Mouse (Mus musculus): Measurements from ENCODE around the gene Inpp4b. TPM values are rescaled to one million over a fixed set of nuclear protein-coding genes. Genes with fewer than 3 reads are reported as not detected.

The Inpp4b gene
- total RNA-seq, 2 experiments from 2014 or later: 10.0 to 13.7 TPM

DNA sequence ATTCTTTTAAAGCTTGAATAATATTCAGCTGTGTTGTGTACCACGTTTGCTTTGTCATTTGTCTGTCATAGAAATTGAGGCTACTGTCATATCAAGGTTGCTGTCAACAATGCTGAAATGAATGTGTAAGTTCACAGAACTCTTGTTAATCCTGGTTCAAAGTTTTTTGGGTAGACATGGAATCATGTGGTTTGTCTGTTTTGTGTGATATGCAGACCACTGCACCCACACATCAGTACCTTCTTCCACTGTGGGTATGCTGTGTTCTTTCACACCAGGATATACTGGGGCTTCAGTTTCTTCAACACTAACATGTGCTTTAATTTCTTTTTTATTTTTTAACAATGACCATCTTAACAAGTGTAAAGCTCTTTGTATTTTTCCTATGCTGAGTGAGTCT, 220.0 kb downstream of the Inpp4b start:
- intact Hi-C loops (cut with DNase I): no loop called here
- DNase-seq (ENCODE audit: low spot score in 2 of 2): no peak

GRCm38 (mm10) chr8:81565484-81565883, 223.1 kb downstream of the Inpp4b start:
- DNase-seq (ENCODE audit: low spot score in 2 of 2): no peak
- intact Hi-C loops (cut with DNase I): no loop called here

GRCm38 (mm10) chr8:81572319-81573104, 230.2 kb downstream of the Inpp4b start:
- DNase-seq (ENCODE audit: low spot score in 2 of 2): no peak
- intact Hi-C loops (cut with DNase I): no loop called here

DNA sequence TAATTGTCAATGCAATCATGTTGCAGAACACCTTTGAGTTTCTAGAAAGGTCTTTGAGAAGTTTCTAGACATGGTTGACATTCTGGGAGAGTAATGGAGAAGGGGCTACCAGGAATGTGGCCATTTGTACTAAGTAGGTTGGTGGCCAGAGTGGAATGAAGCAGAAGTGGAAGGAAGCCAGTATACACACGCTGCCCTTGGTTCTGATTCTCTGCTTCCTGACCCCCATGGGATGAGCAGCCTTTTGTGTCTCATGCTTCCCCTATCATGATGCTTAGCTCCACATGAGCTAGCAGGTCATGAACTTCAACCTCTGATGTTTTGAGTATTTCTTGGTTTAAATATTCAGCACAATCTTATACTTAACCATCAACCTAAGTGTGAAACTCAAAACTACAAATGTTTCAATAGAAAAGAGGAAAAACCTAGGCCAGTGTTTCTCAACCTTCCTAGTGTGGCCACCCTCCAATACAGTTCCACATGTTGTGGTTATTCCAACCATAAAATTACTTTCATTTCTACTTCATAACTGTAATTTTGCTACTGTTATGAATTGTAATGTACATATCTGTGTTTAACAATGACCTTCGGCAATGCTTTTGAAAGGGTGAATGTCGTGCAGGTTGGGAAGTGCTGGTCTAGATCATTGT, 233.0 kb downstream of the Inpp4b start:
- DNase-seq (ENCODE audit: low spot score in 2 of 2): no peak
- intact Hi-C loops (cut with DNase I): no loop called here

DNA sequence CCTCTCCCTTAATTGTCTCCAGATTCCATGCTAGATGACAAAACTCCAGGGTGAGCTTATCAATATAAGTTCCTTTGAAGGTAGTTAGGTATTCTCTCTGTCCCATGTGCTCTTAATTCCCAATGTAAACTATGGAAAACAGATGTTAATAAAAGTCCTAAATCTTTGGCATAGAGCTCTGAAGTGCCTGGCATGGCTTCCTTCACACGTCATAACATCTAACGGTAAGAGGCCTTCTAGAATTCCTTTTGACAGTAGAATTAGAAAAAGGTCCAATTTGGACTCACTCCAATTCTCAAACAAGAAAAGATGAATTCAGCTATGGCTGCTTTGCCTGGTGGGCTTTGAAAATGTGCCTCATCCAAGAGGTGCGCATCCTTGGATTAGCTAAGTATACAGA, 236.6 kb downstream of the Inpp4b start:
- intact Hi-C loops (cut with DNase I): no loop called here
- no peak for DNase-seq (ENCODE audit: low spot score in 2 of 2)

- intact Hi-C loops (cut with DNase I): no loop called here
- no peak for DNase-seq (ENCODE audit: low spot score in 2 of 2)
Measured at GRCm38 (mm10) chr8:81581817-81582437, 239.6 kb downstream of the Inpp4b start.

- intact Hi-C loops (cut with DNase I): no loop called here
Measured at GRCm38 (mm10) chr8:81582906-81583305, 240.6 kb downstream of the Inpp4b start.

GRCm38 (mm10) chr8:81586783-81587182, 244.4 kb downstream of the Inpp4b start:
- intact Hi-C loops (cut with DNase I): no loop called here
- no peak for DNase-seq (ENCODE audit: low spot score in 2 of 2)

More at GRCm38 (mm10) chr8:81582906-81583305, 240.6 kb downstream of the Inpp4b start:
- no peak for DNase-seq (ENCODE audit: low spot score in 2 of 2)

GRCm38 (mm10) chr8:81594134-81594714, 251.9 kb downstream of the Inpp4b start:
- DNase-seq (ENCODE audit: low spot score in 2 of 2): no peak
- intact Hi-C loops (cut with DNase I): no loop called here

GRCm38 (mm10) chr8:81599209-81599608, 256.9 kb downstream of the Inpp4b start:
- no peak for DNase-seq (ENCODE audit: low spot score in 2 of 2)
- intact Hi-C loops (cut with DNase I): no loop called here

DNA sequence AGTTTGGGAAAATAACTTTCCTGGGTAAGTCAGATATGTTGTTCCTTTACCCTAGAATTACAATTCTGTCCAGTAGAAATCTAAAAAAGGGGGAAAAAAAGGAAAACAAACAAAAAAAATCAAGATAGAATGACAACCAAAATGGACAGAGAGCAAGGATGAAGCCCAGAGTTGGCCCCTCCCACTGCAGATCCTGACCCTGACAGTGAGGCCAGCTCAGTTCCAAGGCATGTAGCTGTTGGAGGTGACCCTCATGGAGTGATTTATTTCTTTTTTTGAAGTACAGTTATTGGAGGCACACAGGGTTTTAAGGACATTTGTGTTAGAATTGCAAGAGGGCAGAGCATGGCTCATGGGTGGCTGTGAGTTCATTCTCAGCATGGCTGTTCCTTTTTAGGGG, 258.8 kb downstream of the Inpp4b start:
- intact Hi-C loops (cut with DNase I): no loop called here
- DNase-seq (ENCODE audit: low spot score in 2 of 2): no peak

DNA sequence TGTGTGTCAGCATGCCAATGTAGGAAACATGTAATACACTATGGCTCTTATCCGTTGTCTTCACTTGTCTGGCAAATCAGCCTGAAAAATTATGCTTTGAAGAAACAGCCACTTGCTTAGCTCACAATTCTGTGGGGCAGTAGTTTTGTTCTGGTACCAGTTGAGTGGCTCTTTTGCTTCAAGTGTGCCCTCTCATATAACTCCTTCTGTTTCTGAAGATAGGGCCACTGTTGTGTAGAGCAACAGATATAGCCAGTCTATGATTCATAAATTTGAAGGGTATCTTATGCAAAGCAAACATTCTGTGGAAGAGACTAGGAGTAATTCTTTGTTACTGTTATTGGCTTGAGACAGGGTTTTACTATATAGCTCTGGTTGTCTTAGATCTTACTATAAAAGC, 265.7 kb downstream of the Inpp4b start:
- intact Hi-C loops (cut with DNase I): no loop called here
- no peak for DNase-seq (ENCODE audit: low spot score in 2 of 2)

GRCm38 (mm10) chr8:81609064-81609463, 266.7 kb downstream of the Inpp4b start:
- no peak for DNase-seq (ENCODE audit: low spot score in 2 of 2)
- intact Hi-C loops (cut with DNase I): no loop called here

GRCm38 (mm10) chr8:81612611-81613010, 270.3 kb downstream of the Inpp4b start:
- intact Hi-C loops (cut with DNase I): no loop called here
- peak in 1 of 2 experiments; percentile 57 for DNase-seq (ENCODE audit: low spot score in 2 of 2)

GRCm38 (mm10) chr8:81614135-81614534, 271.8 kb downstream of the Inpp4b start:
- intact Hi-C loops (cut with DNase I): no loop called here
- no peak for DNase-seq (ENCODE audit: low spot score in 2 of 2)

DNA sequence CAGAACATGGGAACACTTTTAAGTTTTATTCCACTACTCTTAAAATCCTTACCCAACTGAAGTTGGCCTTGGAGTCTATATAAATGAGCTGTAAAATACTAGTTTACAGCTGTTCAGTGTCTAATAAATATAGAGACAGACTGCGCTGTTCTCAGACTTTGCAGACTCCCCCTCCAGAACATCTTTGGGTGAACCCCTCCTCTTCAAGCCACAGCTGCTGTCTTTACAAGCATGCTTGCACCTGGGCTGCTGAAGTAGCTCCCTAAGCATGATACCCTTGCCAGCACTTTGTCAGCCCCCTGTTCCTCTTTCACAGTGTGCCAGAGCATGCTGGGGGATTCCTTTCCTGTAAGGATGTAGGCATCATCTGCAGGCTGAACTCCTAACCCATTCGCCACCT, 272.2 kb downstream of the Inpp4b start:
- DNase-seq (ENCODE audit: low spot score in 2 of 2): no peak
- intact Hi-C loops (cut with DNase I): no loop called here

DNA sequence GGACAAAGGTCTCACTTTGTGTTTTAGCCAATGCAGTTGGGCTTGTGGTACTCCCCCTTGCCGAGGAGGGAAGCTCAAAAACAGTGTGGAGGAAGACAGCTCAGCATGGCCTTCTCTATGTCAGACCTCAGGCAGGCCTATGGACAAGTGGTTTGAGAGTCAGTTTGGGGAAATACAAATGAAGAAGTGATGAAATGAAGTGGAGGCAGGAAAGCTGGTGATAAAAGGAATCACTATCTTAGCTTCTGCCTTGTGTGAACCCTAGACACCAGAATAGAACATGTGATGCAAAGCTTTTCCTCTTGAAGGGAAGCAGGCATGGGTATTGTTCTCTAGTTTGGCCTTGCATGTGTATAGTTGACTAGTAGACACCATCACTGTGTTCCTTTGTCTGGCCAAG, 273.2 kb downstream of the Inpp4b start:
- intact Hi-C loops (cut with DNase I): no loop called here

GRCm38 (mm10) chr8:81618918-81619317, 276.6 kb downstream of the Inpp4b start:
- no peak for DNase-seq (ENCODE audit: low spot score in 2 of 2)
- intact Hi-C loops (cut with DNase I): no loop called here

More for the DNA sequence above, 273.2 kb downstream of the Inpp4b start:
- DNase-seq (ENCODE audit: low spot score in 2 of 2): no peak

DNA sequence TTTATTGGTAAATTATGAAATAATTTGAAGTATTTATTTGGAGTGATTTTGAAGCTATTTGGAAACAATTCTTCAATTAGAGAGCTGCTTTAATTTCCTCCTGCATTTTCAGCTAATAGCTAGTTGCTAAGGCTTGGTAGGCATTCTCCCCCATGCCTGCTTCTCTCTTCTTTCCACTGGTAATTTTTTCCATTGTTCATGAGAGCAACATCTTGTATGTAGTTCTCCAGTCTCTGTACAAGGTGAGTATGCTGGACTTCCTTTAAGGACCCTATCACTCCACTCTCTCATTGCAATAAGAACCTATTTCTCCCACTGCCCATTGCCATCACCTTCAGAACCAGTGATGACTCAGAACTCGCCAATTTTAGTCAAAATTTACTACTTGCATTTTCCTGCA, 292.7 kb downstream of the Inpp4b start:
- no peak for DNase-seq (ENCODE audit: low spot score in 2 of 2)
- intact Hi-C loops (cut with DNase I): no loop called here

DNA sequence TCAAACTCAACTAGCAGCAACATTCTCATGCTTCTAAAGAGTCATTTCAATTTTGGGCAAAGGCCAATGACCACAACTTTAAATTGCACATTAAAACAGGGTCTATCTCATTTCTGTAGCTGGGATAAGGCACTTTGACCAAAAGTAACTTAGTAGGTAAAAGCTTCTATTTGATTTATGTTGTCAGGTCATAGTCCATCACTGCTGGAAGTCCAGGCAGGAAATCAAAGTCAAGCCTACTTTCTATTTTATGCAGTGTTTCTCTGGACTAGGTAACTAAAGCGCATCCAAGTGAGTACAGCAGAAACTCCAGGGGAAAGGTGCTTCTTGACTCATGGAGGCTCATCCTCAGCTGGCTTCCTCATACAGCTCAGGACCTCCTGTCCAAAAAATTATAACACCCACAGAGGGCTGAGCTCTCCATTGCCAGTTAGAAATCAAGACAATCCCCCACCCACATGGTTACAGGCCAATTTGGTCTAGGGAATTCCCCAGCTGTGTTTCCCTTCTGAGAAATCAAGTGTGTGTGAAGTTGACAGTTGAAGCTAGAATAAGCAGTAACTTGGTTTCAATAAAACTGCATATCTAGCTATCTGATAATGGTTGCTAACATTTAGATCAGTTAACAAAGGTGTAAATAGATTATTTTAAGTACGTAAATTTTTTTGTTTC, 293.7 kb downstream of the Inpp4b start:
- no peak for DNase-seq (ENCODE audit: low spot score in 2 of 2)
- intact Hi-C loops (cut with DNase I): no loop called here
